25 mouse cellular contexts compared by ENCODE assay signal in the genomic region with DNA sequence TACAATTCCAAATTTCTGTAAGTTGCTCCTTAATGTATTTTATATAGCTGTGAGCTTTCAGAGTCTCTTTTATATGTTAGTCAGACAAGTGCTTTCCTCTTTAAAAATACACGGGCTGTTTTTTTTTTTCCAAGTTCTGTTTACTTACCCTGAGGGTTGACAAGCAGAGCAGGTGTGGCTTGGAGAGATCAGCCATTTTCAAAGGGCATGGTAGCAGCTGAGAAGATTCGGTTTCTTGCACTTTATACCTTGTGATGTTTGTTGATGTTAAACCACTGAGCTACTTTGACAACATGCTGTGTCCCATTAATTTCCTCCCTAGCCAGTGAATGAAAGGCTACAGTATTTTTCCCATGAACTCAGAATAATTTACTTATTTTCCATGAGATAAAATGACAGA. TPM values are rescaled to one million over a fixed set of nuclear protein-coding genes. Genes with fewer than 3 reads are reported as not detected.
"Had no signal": no experiment of that assay in that cellular context is flagged by ENCODE, and none has a peak within 500 bp of the region (broad histone marks: within the 10 kb centered on the region; RNA-seq: fewer than 3 reads in every experiment).

No protein-coding gene starts in this region.

- H3K4me2 ChIP-seq: liver, embryonic 12.5 days; liver, embryonic 15.5 days; lung, embryonic 15.5 days; midbrain, embryonic 12.5 days; midbrain, embryonic 15.5 days; neural tube, embryonic 13.5 days had no signal

- H3K27me3 ChIP-seq: liver, embryonic 12.5 days; liver, embryonic 15.5 days; lung, embryonic 15.5 days; midbrain, embryonic 12.5 days; midbrain, embryonic 15.5 days; neural tube, embryonic 13.5 days had no signal

- H3K27ac ChIP-seq: kidney, postnatal 0 days; left cerebral cortex, adult 2 months; liver, embryonic 12.5 days; liver, embryonic 15.5 days; lung, embryonic 15.5 days; macrophage; midbrain, embryonic 12.5 days; midbrain, embryonic 15.5 days; neural tube, embryonic 13.5 days had no signal

- H3K36me3 ChIP-seq: liver, embryonic 12.5 days; liver, embryonic 15.5 days; lung, embryonic 15.5 days; midbrain, embryonic 12.5 days; midbrain, embryonic 15.5 days; neural tube, embryonic 13.5 days had no signal

- DNase-seq: kidney, adult 9 months; kidney, postnatal 36 days; layer of hippocampus, postnatal 36 days; retina, postnatal 1 day; right cerebral cortex, postnatal 25 days; thymus, adult 18-20 months; thymus, postnatal 36 days had no signal

- H3K9ac ChIP-seq: liver, embryonic 12.5 days; liver, embryonic 15.5 days; lung, embryonic 15.5 days; midbrain, embryonic 12.5 days; midbrain, embryonic 15.5 days; neural tube, embryonic 13.5 days had no signal

- H3K4me3 ChIP-seq: left cerebral cortex, adult 2 months; liver, embryonic 12.5 days; liver, embryonic 15.5 days; lung, embryonic 15.5 days; midbrain, embryonic 12.5 days; midbrain, embryonic 15.5 days; neural tube, embryonic 13.5 days had no signal

- H3K9me3 ChIP-seq: liver, embryonic 12.5 days; liver, embryonic 15.5 days; lung, embryonic 15.5 days; midbrain, embryonic 12.5 days; midbrain, embryonic 15.5 days; neural tube, embryonic 13.5 days had no signal

- H3K4me1 ChIP-seq: liver, embryonic 12.5 days; liver, embryonic 15.5 days; lung, embryonic 15.5 days; midbrain, embryonic 12.5 days; midbrain, embryonic 15.5 days; neural tube, embryonic 13.5 days had no signal

- ATAC-seq: liver, embryonic 12.5 days; midbrain, embryonic 15.5 days had no signal

RNA-seq across cellular contexts. Expression of gene Ppp1r3a, which starts 42.9 kb away (rescaled TPM):
- total RNA-seq: layer of hippocampus, adult 8-10 months; layer of hippocampus, postnatal 10 days; layer of hippocampus, postnatal 36 days; left cerebral cortex, adult 2 months; left cerebral cortex, postnatal 10 days; left cerebral cortex, postnatal 36 days; megakaryocyte, adult 5-6 weeks; neutrophil, adult 5-6 weeks had no signal
- polyA plus RNA-seq: kidney, postnatal 0 days; limb, embryonic 11.5 days; liver, embryonic 12.5 days; macrophage; midbrain, embryonic 12.5 days; neural tube, embryonic 13.5 days; small intestine, adult 2 months; spleen, adult 2 months had no signal
